Mouse (Mus musculus): ENCODE data around the gene Socs1.

DNA sequence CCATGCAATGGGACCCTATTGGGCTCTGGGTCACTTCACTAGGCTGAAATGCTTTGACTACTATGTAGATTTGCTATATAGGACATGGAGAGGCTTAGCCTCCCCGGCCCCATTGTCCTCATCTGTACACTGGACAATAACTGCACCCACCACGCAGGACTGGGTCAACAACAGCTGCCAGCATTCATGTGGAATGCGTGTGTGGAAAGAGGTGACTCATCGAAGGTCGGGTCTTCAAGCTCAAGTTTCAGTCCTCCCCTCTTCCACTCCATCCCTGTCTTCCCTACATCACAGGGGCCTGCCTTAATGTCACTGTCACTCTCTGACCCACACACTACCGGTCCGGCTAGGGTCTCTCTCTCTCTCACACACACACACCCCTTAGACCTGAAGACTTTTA, 9.0 kb downstream of the Socs1 start:
- TF ChIP-seq POLR2A (IDR thresholded peaks at IDR 0.05; ENCODE audit: low read depth, low read length): no peak
- no peak for TF ChIP-seq CTCF (IDR thresholded peaks at IDR 0.05; ENCODE audit: borderline replicate concordance, insufficient read depth, low read length)
